Mouse (Mus musculus): ENCODE measurements around the gene Usp47. TPM values are rescaled to one million over a fixed set of nuclear protein-coding genes. Genes with fewer than 3 reads are reported as not detected.
A peak's percentile ranks its signal among the peaks of the same experiment; 100 is the strongest.

Usp47 gene
- polyA plus RNA-seq, 1 experiment from 2014 or later = 82.0 TPM

DNA sequence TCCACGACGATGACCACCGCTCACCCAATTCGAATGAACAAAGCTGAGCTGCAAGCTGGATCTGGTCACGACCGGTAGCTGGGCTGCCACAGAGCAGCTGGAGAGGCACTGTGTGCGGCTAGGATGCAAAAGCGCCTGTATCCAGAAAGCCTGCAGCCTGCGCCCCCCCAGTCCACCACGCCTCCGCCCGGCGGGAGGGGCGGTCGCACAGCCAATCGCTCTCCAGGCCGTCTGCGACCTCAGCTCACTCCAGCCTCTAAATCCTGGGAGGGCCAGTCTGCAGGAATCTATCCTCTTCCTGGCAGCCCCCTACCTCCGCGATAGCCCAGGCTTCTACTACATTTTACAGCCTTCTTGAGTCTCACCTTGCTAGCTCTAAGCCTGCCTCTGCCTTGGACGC, 135.6 kb downstream of the Usp47 start, which contains the start of gene Dkk3:
Gene Dkk3 (minus strand): TSS at position 116 of the 400 bp plus-strand sequence.
- DNase-seq (ENCODE audit: low spot score) = peak; percentile 39
- WGBS = 3% methylated on average over 21 of the region's 21 CpGs

DNA sequence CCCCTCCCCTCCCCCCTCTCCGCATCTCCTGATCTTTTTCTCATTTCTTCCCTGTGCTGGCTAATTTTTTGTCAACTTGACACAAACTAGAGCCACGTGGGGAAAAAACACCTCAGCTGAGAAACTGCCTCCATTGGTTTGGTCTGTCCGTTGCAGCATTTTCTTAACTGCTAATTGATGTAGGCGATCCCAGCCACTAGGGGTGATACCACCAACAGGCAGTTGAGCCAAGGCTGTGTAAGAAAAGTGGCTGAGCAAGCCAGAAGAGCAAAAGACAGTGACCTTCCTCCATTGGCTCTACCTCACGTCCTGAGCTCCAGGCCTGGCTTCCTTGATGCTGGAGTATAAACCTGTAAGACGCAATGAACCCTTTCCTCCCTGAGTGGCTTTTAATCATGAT, 136.5 kb downstream of the Usp47 start:
- H3K4me3 ChIP-seq (ENCODE audit: low read depth, low read length) = no peak overlapping the region
- H3K27me3 ChIP-seq (replicated peaks; ENCODE audit: control insufficient read depth, insufficient read depth, low read length) = peaks cover 11% of the 10 kb centered on the region; the same call in 1 of the 2 replicates
- no peaks in the 10 kb centered on the region for H3K36me3 ChIP-seq (ENCODE audit: control insufficient read depth, insufficient read depth, low read length)
- no peak overlapping the region for H3K4me2 ChIP-seq (ENCODE audit: low read length)
- ATAC-seq = no peak
- no peaks in the 10 kb centered on the region for H3K9me3 ChIP-seq (replicated peaks; ENCODE audit: control insufficient read depth, low read length)
- peaks cover 6% of the 10 kb centered on the region; the same call in 1 of the 2 replicates for H3K4me1 ChIP-seq (ENCODE audit: control insufficient read depth, insufficient read depth, low read length)
- 36% methylated on average over 5 of the region's 6 CpGs for whole genome bisulfite sequencing
- peak; percentile 43 for DNase-seq (ENCODE audit: low spot score)
- no peak overlapping the region for H3K9ac ChIP-seq (ENCODE audit: low read length)
- H3K27ac ChIP-seq (ENCODE audit: low read depth, low read length) = no peak overlapping the region

More for the DNA sequence above, 135.6 kb downstream of the Usp47 start, which contains the start of gene Dkk3:
- H3K9me3 ChIP-seq (replicated peaks; ENCODE audit: control insufficient read depth, low read length) = no peaks in the 10 kb centered on the region
- H3K9ac ChIP-seq (ENCODE audit: low read length) = peak within 1 kb of the TSS; percentile 63
- H3K4me1 ChIP-seq (ENCODE audit: control insufficient read depth, insufficient read depth, low read length) = peaks cover 6% of the 10 kb centered on the region
- peak; percentile 51; the same call in 1 of the 2 replicates for ATAC-seq
- peaks cover 11% of the 10 kb centered on the region; the same call in 1 of the 2 replicates for H3K27me3 ChIP-seq (replicated peaks; ENCODE audit: control insufficient read depth, insufficient read depth, low read length)
- H3K36me3 ChIP-seq (ENCODE audit: control insufficient read depth, insufficient read depth, low read length) = no peaks in the 10 kb centered on the region
- no peak within 1 kb of the TSS for H3K27ac ChIP-seq (ENCODE audit: low read depth, low read length)
- H3K4me3 ChIP-seq (ENCODE audit: low read depth, low read length) = peak within 1 kb of the TSS; percentile 38
- H3K4me2 ChIP-seq (ENCODE audit: low read length) = peak within 1 kb of the TSS; percentile 69

Other genes starting within 250 kb of the Usp47 start
- 6.6 and 7.4 TPM in 2 replicates for gene Galnt18, start 243.5 kb upstream of the Usp47 start, polyA plus RNA-seq (2014; fragmentation: Nextera tagmentation; extraction: Ambion mirVana)
- 22.9 and 24.7 TPM in 2 replicates for gene Dkk3, start 135.6 kb downstream of the Usp47 start, polyA plus RNA-seq (2014; fragmentation: Nextera tagmentation; extraction: Ambion mirVana)
- 2.6 and 6.2 TPM in 2 replicates for gene Mical2, start 202.4 kb downstream of the Usp47 start, polyA plus RNA-seq (2014; fragmentation: Nextera tagmentation; extraction: Ambion mirVana)